Mouse (Mus musculus) NIH3T3 (cell line): ENCODE measurements around the gene Brca1.
"Not testable (repeated sequence)": the region's sequence is repeated elsewhere in the genome, so short reads cannot be mapped to it uniquely, and the experiment has no call there.

Source experiments
- DNase-seq: peaks from one replicate; pipeline ENCODE4 v3.0.0-alpha.2; 2012; ENCODE audit warnings: low read depth

Brca1 gene

GRCm38 (mm10) chr11:101469155-101469554, 82.6 kb downstream of the Brca1 start:
- DNase-seq, result no peak

- DNase-seq, result no peak
Measured at GRCm38 (mm10) chr11:101468731-101469130, 83.0 kb downstream of the Brca1 start.

DNA sequence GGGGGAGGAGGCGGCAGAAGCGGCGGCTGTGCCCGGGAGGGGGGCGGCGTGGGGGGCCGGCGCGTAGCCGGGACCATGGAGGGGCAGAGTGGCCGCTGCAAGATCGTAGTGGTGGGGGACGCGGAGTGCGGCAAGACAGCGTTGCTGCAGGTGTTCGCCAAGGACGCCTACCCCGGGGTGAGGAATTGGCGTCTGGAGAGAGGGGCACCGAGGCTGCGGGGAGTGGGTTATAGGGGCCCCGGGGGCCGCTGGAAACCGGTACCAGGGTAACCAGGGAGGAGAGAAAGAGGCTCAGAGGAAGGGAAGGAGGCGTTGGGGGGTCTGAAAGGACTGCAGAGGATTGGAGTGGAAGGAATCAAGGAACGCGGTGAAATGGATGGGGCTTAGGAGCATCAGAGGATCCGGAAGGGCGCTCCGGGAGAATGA, 83.5 kb downstream of the Brca1 start:
- DNase-seq, result peak; percentile 33

GRCm38 (mm10) chr11:101467477-101468262, 84.1 kb downstream of the Brca1 start:
- peak; percentile 89 for DNase-seq

DNA sequence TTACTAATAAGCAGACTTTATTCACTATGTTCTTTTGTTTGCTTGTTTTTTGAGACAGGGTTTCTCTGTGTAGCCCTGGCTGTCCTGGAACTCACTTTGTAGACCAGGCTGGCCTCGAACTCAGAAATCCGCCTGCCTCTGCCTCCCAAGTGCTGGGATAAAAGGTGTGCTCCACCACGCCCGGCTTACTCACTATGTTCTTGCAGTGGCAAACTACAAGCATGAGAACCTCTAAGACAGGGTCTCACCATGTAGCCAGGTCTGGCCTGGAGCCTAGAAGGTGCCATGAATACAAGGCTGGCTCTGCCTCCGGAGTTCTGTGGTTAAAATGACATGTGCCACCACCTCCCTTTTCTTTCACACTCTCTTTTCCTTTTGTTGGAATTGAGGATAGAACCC, 85.2 kb downstream of the Brca1 start:
- DNase-seq, result not testable (repeated sequence)

DNA sequence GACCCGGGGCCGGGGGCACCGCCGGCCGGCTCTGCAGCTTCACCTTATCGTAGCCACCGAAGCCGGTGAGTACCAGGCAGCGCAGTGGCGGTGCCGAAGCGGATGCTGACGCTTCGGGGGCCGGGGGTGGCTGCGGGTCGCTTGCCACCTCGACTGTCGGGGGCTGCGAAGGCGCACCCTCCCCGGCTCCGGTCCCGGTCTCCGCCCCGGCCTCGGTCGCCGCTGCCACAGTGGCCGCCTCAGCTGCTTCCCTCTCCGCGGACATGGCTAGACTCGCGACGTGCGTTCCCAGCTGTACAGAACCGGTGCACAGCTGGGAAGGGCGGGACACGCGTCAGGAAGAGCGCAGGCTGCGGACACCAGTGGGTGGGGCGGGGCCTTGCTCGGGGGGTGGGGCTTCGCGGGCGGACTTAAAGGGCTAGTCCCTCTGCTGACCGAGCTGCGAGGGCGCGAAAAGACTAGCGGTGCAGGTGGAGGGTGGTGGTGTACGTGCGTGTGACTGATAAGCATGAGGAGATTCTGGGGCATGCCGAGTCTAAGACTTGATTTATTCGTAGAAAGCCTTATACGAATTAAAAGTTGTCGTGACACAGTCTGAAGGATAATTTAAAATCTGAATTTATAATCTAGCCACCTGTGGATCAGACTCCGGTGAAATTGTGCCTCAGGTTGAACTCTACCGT, 85.7 kb downstream of the Brca1 start, which contains the start of gene Vat1:
TSS of gene Vat1 (minus strand) at position 362 of the 683 bp plus-strand sequence.
- DNase-seq, result peak; percentile 86

DNA sequence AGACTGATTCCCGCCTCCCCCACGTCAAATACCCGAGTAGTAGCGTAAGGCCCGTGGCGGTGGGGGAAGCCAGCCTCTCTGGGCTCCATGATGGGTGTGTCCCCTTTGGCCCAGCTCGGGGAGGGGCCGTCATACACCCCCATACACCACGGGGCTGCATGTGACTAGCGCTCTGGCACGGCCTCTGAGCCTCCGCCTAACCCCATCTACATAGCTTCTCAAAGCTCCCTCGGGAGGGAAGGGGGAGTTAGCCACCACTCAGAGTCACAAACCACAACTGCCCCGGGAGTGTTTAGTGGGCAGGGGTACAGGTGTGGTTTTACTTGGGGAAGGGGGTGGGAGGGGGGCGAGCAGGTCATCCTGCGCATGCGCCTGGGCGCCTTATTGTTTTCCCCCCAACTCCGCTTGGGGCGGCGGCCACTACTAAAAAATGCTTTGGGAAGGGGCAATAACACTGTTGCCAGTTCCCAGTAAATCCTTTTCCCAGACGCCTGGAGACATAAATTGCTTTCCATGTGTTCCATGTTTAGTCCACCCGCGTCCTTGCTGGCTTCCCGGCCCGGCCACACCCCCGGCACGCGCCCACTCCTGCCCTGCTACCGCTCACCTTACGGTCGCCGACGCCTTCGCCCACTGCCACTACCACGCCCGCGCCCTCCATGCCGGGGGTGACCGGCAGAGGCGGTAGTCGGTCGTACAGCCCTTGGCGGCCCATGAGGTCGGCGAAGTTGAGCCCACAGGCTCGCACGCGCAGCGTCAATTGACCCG, 86.5 kb downstream of the Brca1 start:
- peak; percentile 94 for DNase-seq

- peak; percentile 55 for DNase-seq
Measured at GRCm38 (mm10) chr11:101464211-101465100, 87.3 kb downstream of the Brca1 start, which contains the start of gene Rnd2. Rnd2 (plus strand) TSS chr11:101464999.

GRCm38 (mm10) chr11:101462583-101463440, 88.9 kb downstream of the Brca1 start:
- DNase-seq, result no peak

DNA sequence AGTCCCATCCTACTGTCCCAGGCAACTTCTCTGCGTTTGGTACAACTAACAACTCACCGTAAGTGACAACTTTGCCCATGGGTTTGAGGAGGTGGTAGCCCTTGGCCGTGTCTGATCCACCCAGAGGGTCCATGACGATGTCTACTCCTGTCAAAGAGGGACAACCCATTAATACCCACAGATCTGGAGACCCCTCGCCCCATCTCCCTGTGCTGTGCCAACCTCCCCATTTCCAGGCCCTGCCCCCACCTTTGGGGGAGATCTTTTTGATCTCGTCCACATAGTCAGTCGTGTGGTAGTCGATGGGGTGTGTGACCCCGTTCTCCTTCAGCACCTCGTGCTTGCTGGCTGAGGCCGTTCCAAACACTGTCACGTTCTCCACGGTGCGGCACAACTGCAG, 89.6 kb downstream of the Brca1 start:
- no peak for DNase-seq

DNA sequence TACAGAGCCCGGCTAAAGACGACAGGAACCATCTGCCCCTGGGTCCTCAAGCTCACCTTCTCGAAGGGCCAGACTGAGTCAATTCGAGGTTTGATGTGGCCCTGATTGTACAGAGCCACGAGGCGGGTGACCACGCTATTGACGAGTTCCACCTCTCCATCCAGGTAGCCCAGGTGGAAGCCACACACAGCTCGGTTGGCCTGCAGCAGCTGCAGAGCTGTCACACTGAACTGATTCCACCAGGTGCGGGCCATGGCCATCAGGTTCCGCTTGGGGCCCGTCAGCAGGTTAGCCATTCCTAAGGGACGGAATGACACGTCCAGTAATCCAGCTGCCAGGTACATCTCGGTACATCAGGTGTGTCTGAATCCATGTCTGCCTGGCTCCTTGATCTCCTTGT, 91.4 kb downstream of the Brca1 start:
- DNase-seq, result no peak

- DNase-seq, result no peak
Measured at GRCm38 (mm10) chr11:101459716-101460115, 92.0 kb downstream of the Brca1 start.

- no peak for DNase-seq
Measured at GRCm38 (mm10) chr11:101458217-101458616, 93.5 kb downstream of the Brca1 start.

GRCm38 (mm10) chr11:101457631-101458030, 94.1 kb downstream of the Brca1 start:
- no peak for DNase-seq

- DNase-seq, result no peak
Measured at GRCm38 (mm10) chr11:101455627-101456026, 96.1 kb downstream of the Brca1 start.

- peak; percentile 62 for DNase-seq
Measured at GRCm38 (mm10) chr11:101454702-101455101, 97.1 kb downstream of the Brca1 start.

DNA sequence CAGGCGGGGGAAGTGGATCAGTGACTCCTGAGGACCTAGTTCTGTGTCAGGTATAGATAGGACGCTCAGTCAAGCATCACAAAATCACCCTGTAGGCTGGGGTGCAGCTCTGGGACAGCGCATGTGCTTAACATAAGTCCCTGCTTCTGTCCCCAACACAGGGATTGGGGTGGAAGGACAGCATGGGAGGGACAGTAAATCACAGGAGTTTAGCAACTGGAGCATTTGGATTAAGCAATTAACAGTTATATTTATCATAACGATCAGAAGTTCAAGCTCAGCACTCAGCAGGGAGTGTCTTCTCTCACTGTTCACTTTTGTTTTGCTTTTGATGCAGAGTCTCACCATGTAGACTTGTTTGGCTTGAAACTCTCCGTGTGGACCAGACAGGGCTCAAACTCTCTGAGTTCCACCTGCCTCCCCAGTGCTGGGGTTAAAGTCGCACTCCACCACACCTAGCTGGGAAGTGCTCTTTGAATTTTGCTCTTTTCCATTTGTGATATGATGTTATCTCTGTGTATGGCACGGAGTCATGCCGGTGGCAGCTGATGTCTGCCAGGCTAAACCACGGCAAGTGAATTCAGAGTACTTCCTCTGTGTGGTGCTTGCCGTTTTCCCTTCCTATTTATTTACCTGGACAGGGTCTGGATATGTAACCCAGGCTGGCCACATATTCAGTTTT, 99.5 kb downstream of the Brca1 start:
- DNase-seq, result no peak

- peak; percentile 67 for DNase-seq
Measured at GRCm38 (mm10) chr11:101451536-101451935, 100.2 kb downstream of the Brca1 start.

DNA sequence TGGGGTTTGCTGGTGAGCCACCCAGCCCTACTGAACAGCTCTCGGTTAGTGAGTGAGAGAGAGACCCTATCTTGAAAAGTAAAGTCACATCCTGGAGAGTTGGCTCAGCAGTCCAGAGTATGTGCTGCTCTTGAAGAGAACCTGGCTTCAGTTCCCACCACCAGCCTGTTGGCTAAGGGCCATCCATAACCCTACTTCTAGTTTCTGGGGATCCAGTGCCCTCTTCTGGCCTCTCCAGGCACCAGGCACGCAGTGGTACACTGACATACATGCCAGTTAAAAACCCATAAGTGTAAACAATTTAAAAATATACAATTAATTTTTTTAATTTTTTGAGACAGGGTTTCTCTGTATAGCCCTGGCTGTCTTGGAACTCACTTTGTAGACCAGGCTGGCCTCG, 101.4 kb downstream of the Brca1 start:
- DNase-seq, result peak; percentile 61

- not testable (repeated sequence) for DNase-seq
Measured at GRCm38 (mm10) chr11:101449596-101449995, 102.2 kb downstream of the Brca1 start.
